Mouse (Mus musculus): ENCODE results near the gene Sgcg.

Gene Sgcg

DNA sequence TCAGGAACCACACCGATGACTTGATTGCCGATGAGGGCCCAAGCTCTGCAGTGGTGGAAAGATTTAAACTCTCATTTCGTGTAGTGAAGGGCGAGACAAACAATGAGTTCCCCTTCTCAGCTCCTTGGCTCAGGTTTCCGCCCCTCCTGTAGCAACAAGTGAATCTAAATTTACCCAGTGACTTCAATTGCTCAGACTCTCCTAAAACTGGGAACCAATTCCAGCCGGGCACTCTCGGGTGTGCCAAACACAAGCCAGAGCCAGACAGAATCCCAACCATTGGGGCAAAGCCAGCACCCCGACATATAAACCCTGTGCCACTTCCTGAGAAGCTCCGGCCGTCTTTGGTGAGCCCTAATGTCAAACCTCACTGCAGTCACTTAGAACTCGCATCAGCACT, at the start of gene Sgcg:
Sgcg (minus strand) TSS at position 139 of the 400 bp plus-strand sequence.
- no peak for DNase-seq

DNA sequence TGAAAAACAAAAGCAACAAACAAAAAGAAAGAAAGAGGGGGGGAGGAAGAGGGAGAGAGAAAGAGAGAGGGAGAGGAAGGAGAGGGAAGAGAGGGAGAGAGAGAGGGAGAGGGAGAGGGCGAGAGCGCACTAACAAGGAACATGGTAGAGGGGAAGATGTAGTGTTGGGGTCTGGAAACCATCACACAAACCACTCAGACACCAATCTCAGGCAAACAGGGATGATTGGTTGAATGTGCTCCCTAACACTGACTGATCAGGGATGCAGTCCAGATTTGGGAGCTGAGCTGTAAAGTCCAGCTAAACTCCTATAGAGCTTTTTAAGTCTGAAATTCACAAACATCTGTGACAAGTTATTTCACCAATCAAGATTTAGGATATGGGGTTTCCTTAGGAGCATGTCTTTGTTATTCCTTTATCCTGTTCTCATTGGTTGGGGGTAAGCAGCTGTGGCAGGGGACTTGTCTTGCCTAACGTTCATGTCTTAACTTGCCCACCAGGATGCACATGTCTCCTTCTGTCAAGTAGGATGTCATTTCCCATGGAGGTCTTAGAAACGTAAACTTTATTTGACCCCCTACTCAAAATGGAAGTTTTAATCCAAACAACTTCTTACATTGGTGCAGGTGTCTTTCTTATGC, 45.8 kb upstream of the Sgcg start:
- no peak for DNase-seq

DNA sequence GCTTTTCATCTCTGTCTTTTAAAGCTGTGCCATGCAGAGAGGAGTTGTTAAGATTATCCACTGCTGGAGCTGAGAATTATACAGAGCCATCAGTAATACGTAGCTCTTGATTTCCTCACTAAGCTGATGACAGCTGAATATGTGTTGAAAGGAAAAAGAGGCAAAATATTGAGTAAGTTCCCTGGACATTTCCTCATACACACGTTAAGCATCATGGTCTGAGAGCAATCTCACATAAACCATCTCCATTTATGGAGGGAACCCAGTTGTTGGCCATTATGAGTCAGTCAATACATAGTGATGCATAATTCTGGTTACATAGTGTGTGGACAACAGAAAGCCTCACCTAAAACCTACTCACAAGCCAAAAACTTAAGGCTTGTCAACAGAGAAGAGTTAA, 44.1 kb upstream of the Sgcg start:
- no peak for DNase-seq

DNA sequence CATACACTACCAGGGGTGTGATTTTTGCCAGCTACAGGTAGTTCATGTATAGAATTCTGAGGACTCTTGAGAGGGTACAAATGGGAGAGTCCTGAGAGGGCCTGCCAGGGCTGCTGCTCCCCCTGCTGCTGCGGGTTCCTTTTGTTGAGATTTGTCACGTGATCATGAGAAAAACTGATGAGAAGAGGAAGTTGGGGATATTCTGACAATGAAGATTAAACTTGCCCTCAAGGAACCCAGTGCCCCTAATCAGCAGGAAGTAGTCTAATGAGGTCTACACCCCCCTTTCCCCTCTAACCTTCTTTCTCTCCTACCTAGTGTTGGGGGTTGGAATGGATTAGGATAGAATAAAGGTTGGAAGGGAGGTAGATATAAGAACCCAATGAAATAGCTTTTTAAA, 43.0 kb upstream of the Sgcg start:
- DNase-seq, result no peak

DNA sequence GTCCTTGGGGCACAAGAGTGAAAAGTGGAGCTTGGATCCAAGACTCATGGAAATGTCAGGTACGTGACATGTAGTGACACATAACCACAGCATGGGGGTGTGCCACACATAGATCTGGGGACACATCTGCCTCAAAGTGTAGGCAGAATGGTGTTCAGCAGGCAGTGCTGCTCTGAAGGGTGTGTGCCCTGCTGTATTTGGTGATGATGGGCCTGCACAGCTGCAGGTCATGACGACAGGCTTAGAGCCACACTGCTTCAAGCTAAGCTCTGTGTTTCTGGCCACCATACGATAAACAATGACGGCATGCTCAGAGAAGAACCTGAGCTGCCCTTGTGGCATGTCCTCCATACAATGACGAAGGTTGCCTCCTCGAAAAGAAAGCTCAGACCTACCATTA, 41.5 kb upstream of the Sgcg start:
- no peak for DNase-seq

DNA sequence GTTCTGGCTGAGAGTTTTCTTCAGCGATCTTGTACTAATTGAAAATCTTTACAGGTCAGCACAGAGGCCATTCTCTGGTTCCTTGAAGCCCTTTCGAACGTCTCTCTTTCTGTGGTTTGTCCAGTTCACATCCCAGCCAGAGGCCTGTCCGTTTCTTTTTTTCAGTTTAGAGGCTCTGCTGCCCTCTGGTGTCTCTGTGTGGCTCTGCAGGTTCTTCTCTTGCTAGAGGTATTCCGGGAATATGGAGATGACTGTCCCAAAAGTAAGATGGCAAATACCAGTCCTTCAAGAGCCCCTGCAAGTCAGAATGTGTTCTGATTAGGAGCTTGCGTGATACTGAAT, 36.4 kb upstream of the Sgcg start:
- DNase-seq, result peak; percentile 55

DNA sequence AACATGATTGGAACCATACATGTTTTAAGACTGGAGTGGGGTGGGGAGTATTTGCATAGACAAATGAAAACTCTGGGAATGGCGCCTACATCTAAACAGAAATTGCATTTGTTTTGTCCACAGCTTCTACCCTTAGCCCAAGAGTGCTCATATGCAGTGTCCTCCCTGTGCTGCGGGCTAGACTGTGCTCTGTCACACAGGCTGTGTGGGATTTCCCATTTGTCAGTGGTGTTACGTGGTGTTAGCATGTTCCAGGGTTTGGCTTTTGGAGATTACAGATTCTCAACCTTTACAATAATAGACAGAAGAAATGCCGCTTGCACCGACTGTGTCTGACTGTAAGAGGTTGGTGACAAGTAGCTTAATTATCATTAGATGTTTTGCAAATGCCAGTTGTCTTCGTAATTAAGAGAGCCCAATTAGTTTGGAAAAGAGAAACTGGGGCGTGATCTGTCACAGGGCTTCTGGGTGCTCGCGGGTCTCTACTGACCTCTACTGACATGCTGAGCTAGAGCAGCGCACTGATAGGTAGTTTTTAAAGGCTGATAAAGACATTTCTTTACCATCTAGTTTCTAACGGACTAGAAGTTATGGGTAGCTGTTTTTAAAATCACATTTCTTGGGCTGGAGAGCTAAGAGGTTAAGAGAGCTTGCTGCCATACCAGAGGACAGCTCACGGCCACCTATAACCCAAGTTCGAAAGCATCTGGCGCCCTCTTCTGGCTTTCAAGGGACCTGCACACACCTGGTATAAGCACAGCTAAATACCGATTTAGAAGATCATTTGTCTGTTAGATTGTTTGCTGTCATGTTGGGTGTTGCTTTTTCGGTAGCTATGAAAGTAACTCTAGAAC, 35.8 kb upstream of the Sgcg start:
- DNase-seq, result peak; percentile 69

DNA sequence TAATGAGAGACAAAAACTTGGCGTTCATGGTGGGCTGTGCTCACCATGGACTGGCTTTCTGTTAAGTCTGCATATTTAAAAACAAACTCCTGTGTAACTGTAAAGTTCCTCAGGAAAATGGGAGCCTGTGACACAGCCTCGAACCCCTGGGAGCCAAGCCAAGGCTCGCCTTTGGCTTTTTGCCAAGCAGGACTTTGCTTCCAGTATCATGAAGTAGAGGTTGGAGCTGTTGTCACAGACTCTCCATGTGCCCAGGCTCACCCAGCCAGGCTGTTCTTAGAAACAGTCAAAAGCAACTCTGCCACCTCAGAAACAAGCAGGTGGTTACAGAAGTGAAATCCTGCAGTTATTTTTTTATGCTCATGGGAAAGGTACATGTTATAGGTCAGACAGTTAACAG, 32.4 kb upstream of the Sgcg start:
- peak; percentile 20 for DNase-seq

DNA sequence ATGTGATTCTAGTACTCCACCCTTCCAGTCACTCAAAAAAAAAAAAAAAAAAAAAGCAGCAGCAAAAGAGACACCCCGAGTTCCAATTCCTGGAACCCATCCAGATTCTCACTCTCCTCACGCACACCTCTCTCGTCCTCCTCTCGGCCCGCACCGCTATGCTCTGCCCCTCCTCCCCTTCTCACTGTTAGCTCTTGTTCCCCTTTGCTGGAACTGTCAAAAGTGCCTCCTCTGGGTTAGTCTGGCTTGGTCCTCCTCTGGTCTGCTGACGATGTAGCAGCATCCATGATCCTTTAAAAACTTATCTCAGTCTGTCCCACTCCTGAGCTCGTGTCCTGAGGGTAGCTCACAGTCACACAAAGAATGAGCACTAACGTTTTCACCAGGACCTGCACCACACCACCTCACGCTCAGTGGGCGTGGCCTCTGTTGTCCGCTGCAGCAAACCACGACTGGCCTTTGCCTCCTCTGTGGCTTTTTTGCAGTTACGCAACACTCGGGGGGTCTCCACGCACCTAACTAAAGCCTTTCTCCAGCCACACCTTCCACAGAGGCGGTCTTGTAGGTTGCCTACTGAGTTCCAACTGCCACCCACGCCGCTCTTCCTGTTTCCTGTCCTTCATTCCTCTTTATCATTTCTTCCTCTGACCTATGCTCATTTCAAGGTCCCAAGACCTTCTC, 30.5 kb upstream of the Sgcg start:
- DNase-seq, result no peak

DNA sequence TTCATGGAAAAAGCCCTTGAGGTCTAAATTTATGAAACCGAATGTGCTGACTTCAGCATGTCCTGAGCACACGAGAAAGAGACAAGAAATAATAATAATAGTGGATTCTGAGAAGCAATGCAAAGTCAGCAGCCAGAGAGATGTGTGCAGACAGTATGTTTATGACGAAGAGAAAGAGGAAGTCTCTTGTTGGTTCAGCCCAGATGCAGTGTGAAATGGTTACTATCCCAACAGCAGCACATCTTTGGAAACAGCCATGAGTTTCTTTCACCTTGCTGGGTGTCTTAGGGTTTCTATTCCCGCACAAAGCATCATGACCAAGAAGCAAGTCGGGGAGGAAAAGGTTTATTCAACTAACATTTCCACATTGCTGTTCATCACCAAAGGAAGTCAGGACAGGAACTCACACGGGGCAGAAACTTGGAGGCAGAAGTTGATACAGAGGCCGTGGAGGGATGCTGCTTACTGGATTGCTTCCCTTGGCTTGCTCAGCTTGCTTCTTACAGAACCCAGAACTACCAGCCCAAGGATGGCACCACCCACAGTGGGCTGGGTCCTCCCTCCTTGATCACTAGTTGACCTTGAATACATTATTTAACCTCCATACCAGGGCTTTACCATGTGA, 20.5 kb upstream of the Sgcg start:
- no peak for DNase-seq

DNA sequence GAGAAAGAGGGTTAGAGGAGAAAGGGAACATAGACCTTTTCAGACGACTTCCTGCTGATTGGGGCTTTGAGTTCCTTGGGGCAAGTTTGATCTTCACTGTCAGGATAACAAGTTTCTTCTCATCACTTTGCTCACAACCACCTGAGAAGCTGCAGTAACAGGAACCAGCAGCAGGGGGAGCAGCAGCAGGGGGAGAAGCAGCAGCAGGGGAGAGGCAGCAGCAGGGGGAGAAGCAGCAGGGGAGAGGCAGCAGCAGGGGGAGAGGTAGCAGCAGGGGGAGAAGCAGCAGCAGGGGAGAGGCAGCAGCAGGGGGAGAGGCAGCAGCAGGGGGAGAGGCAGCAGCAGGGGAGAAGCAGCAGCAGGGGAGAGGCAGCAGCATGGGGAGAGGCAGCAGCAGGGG, 19.0 kb upstream of the Sgcg start:
- DNase-seq, result peak; percentile 40

DNA sequence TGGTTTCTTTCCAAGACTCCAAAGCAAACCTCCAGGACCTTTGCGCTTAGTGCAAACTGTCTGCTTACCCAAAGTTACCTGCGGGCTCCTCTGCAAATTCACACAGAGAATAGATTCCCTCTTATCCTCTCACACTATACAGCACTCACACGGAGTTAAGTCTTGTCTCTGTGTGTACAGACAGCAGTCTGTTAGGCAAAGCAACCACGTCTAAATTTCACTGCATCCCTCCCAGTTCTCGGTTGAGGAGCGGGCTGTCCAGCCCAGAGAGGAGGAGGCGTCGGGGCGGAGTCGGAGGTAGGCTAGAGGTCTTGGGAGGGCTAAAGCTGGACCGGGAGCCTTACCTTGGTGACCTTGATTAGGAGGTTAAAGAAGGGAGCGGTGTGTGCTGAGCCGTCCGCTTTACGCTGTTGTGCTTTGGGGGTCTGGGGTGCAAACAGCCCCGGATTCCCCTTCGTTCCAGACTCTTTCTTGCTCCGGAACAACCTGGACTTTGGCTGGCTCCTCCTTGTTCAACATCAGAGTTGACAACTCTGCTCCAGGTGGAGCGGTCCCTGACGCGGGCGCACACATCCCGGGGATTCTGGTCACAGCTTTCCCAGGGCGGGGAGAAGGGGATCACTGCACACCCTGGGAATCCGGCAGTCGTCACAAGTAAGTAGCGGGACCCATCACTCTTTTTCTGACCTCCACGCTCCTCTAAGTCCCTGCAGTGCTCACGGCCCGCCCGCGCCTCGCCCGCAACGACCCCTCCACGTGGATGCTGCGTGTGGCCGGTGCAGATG, 16.3 kb upstream of the Sgcg start:
- no peak for DNase-seq

DNA sequence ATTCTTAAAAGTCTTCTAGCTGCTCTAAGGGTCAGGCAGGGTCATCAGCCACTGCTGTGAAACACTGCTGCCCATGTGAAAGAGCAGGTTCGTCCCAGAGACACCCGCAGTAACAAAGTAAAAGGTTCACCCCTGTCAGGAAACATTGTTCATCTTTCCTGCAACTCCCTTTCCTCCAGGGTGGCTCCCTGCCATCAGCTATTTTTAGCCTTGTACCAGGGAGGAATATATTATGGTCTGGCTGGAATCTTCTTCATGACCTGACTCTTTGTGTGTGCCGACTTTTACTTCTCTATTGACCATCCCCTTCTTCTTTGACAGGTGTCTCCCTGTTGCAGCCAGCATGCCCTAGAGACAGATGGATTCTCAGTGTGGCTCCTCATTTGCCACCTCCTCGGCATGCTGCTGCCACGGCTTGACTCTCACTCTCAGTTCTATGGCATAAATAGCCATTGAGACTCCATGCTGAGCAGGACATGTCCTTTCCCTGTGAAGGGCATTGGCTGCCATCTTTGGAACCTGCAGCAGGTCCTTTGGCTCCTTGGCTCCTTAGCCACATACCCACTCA, 9.7 kb upstream of the Sgcg start:
- no peak for DNase-seq

DNA sequence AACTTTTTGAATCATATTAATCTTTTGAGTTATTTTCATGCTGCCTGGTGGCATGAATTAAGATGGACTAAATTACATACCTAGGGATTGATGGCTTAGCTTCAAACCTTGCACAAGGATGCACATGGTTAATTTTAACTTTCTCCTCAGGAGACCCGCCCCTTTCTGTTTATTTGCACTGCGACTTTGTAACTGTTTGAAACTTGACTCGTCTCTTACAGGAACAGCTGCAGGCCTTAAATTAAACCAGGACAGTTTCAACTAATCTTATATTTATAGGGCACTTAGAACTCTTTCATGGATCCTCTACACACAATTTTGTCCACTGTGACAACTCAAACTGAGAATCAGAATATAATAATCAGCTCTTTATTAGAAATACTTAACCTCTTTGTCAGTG, 794 bp upstream of the Sgcg start:
- DNase-seq, result no peak

DNA sequence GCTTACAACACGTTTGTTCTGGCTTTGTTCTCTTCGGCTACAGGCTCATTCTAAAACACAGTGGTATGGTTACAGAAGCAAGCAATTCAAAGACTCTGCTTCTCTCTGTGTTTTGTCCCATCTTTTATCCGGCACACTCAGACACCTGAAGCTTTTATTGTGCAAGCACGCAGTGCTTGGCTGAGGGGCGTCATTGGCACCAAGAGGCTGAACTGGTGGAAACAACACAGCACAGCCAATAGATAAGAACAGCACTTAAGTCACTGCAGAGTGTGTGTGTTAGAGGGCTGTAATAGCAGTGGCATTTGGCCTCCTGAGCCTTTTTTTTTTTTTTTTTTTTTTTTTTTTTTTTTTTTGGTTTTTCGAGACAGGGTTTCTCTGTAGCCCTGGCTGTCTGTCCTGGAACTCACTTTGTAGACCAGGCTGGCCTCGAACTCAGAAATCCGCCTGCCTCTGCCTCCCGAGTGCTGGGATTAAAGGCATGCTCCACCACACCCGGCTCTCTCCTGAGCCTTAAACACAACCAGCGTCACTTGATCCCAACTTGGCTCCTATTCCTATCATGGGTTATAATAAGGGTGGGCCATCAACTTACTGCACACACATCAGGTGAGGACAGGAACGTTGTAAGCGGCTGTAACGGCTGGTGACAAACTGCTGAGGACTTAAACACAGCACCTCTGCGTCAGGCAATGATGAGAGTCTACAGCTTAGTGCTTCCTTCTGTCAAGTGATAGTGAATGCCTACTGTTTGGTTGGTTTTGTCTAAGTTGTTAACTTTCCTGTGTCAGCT, 5.5 kb downstream of the Sgcg start:
- DNase-seq, result no peak

DNA sequence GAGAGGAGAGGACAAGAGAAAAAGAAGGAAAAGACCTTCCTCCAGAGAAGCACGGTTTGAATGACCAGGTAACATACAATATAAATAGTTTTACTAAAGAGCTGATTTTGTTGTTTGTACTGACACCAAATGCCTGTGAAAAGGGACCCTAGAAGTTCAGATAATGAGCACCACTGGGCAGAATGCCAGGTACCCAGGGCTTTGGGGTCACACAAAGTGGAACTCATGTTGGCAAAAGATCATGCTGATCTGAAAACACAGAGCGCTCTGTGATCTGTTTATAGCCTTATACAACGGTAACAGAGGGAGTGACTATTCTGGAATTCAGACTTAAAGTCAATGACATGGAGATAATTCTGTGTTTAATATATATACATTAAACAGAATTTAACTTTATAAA, 11.8 kb downstream of the Sgcg start:
- no peak for DNase-seq

DNA sequence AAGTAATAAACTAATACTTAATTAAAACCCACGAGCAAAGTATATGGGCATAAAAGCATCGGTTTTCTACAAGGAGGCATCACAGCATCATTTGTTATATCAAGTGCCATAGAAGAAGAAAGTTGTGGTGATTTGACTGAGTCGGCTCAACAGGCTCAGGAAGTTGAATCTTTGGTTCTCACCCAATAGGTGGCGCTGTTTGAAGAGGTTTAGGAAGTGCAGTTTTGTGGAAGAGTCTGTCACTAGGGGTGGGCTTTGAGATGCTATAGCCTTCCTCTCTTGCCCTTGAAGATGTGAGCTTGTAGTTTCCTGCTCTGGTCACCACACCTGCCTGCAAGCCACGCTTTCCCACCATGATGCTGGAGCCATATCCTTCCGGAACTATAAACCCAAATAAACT, 15.7 kb downstream of the Sgcg start:
- DNase-seq, result no peak

DNA sequence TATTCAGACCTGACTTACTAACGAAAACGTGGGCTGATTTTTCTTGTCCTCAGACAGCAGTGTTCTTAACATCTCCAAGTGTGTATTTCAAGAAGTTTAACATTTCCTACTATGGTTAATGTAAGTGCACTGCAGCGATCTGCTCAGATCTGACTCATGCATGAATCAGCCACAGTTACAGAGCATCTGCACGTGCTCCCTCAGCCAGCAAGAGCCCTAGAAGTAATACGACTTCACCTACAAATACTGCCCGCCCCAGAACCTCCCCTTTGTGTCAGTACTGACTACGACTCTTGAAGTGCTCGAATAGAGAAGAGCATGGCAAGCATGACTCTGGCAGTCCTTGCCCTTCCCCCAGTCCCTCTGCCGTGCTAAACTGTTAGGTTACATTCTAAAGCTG, 19.5 kb downstream of the Sgcg start:
- DNase-seq, result no peak

DNA sequence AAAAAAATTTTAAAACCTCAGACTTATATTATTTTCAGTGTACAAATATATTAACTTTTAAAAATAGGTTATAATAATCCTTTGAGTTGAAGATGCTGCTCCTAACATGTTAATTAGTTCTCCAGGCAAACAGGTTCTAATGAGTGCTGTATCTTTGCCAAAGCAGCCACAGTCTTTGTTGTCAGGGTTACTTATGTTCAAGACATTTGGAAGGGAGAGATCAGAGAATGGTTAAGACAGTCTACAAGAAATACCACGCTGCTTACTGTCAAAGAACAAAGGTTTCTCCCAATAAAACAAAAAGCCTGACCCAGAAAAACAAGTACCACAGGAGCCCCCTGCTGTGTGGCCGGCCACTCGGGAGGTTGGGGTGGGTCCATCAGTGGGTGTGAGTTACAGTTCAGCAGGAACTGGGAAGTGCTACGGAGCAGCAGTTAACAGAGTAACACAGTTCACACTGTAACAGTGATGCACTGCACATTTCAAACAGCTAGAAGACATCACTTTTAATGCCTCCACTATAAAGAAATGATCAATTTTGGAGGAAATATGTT, 21.1 kb downstream of the Sgcg start:
- DNase-seq, result no peak

DNA sequence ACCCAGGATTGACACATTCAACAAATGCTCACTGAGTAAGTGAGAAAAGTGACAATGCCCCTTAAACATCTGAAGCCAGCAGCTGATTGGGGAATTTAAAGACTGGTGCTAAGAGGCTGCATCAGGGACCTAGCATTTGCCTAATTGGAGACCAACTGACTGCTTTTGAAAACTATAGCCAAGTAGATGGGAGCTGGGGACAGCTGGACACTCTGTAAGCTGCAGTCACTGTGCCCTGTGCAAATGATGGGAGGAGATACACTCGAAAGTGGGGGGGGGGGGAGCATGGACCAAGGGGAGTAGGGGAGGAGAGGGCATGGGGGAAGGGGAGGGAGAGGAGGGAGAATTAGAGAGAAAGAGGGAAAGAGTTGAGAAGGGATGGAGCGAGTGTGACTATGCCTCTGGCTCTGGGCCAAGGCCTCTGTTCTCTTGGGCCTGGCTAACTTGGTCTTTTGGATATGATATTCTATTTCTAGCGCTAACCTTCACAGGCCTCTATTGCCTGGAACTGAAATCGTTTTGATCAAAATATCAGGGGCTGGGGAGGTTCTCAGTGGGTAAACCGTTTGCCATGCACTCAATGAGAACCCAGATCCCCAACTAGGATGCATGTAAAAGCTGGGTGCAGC, 22.3 kb downstream of the Sgcg start:
- DNase-seq, result no peak

DNA sequence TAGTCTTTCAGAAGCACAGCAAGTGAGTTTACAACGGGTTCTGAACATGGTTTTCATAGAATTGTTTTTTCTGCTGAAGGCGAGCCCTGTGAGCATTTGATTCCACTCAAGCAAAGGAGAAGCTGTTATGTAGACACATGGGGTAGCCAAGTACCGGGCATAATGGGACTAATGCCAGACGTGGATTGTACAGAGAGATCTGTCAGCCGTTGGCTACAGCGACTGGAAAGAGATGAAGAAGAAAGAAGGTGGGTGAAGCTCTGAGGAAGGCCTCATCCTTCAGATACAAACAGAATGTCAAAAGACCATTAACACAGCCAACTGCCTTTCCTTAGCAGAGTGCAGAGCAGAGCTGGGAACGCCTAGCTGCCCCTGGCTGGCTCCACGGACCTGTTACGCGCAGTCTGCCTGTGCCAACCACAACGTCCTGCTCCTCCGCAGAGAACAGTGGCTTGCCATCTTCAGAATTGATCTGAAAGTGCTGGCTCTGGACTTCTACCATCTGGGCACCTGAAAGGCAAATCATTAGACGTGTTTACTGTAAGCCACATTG, 26.2 kb downstream of the Sgcg start:
- no peak for DNase-seq

All from kidney, adult 9 months (tissue).